In genomic region chr2:33912741-33913140, GRCm38 (mm10) we compare ENCODE assay signal across 18 mouse cellular contexts.
"Had no signal": no experiment of that assay in that cellular context is flagged by ENCODE, and none has a peak within 500 bp of the region (broad histone marks: within the 10 kb centered on the region; RNA-seq: fewer than 3 reads in every experiment).

No protein-coding gene starts in this region.

- H3K36me3 ChIP-seq: midbrain, embryonic 12.5 days; neural tube, embryonic 13.5 days; neural tube, embryonic 15.5 days had no signal

- H3K4me1 ChIP-seq: neural tube, embryonic 13.5 days had no signal

- ATAC-seq: midbrain, embryonic 16.5 days had no signal

- H3K9me3 ChIP-seq: midbrain, embryonic 12.5 days; neural tube, embryonic 13.5 days; neural tube, embryonic 15.5 days had no signal

- DNase-seq: lung, adult 18-20 months; lung, embryonic 14.5 days; lung, postnatal 10 days; lung, postnatal 4 days; midbrain, embryonic 14.5 days; retina, postnatal 1 day; right cerebral cortex, adult 18-20 months; right cerebral cortex, postnatal 25 days; right cerebral cortex, postnatal 4 days; spleen, adult 18-20 months; thymus, adult 18-20 months; thymus, postnatal 14 days; thymus, postnatal 36 days had no signal

- H3K4me3 ChIP-seq: midbrain, embryonic 12.5 days; myocyte; neural tube, embryonic 13.5 days; neural tube, embryonic 15.5 days had no signal

- H3K27me3 ChIP-seq: midbrain, embryonic 12.5 days; neural tube, embryonic 13.5 days; neural tube, embryonic 15.5 days had no signal
